Mouse (Mus musculus) erythroblast, embryonic 14.5 days (primary cell): Measurements from ENCODE around the gene Chil4. TPM values are rescaled to one million over a fixed set of nuclear protein-coding genes. Genes with fewer than 3 reads are reported as not detected.
"Not testable (repeated sequence)": the region's sequence is repeated elsewhere in the genome, so short reads cannot be mapped to it uniquely, and the experiment has no call there.

Experiments
- H3K27me3 ChIP-seq: 2 replicates; pipeline ENCODE4 v1.6.1; 2012; ENCODE audit warnings: inconsistent platforms; ENCODE audit not compliant: control insufficient read depth
- H3K36me3 ChIP-seq: 2 replicates; pipeline ENCODE4 v1.6.1; 2012; ENCODE audit warnings: mild to moderate bottlenecking, inconsistent platforms; ENCODE audit not compliant: control insufficient read depth
- H3K4me1 ChIP-seq: 2 replicates; pipeline ENCODE4 v1.6.1; 2012; ENCODE audit warnings: inconsistent platforms; ENCODE audit not compliant: control insufficient read depth
- H3K4me3 ChIP-seq: replicated peaks from 2 replicates; pipeline ENCODE3; 2012; ENCODE audit warnings: moderate library complexity, mild to moderate bottlenecking, inconsistent platforms
- H3K9me3 ChIP-seq: 2 replicates; pipeline ENCODE4 v1.6.1; 2012; ENCODE audit warnings: low read length, inconsistent platforms, mixed read lengths; ENCODE audit not compliant: control insufficient read depth
- GATA1 ChIP-seq: IDR thresholded peaks from 2 replicates; pipeline ENCODE4 v1.6.1; 2012; ENCODE audit warnings: low read length, inconsistent platforms, mixed read lengths
- TAL1 ChIP-seq: IDR thresholded peaks from 3 replicates; pipeline ENCODE4 v1.6.1; 2012; ENCODE audit warnings: low read length, inconsistent platforms, mixed read lengths
- polyA plus RNA-seq: library from polyadenylated mRNA; stranded (reverse); fragments of >175 nt; gene quantifications from 2 replicates; pipeline ENCODE4 v1.2.3, GENCODE M21; 2012

Gene Chil4
- polyA plus RNA-seq, 1 experiment: not detected

DNA sequence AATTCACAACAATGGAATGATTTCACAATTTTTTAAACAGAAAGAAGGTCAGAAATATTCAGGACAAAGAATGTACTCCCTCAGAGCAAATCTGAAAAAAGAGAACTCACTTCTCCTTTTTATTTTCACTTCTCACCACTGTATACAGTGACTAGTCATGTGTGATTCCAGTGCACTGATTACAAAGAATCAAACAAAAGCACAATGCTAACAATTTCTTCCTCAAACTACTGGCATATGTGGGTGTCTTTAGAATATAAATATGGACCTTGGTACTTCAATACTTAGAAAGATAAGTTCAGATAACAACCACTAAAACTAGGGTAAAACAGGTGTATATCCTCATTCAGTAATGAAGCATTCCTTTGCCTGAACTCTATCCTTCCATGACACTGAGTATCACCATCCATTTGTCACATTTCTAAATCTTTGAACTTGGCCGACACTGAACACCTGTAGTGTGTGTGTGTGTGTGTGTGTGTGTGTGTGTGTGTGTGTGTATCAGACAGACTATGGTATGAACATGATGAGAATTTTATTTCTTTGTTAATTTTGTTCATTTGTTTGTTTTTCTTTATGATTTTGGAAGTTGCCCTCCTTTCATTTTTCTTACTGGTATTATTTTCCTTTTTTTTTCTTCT is 2.4 kb upstream of the Chil4 start:
- Histone ChIP-seq H3K36me3 (no peaks in the 10 kb centered on the region), H3K27me3 (no peaks in the 10 kb centered on the region), H3K9me3 (peaks cover 7% of the 10 kb centered on the region), H3K4me3 (no peak overlapping the region), H3K4me1 (no peaks in the 10 kb centered on the region)
- TF ChIP-seq GATA1 (no peak), TAL1 (no peak)

GRCm38 (mm10) chr3:106218284-106218954 is 888 bp downstream of the Chil4 start:
- not testable (repeated sequence) for H3K4me1 ChIP-seq, H3K27me3 ChIP-seq, H3K9me3 ChIP-seq

DNA sequence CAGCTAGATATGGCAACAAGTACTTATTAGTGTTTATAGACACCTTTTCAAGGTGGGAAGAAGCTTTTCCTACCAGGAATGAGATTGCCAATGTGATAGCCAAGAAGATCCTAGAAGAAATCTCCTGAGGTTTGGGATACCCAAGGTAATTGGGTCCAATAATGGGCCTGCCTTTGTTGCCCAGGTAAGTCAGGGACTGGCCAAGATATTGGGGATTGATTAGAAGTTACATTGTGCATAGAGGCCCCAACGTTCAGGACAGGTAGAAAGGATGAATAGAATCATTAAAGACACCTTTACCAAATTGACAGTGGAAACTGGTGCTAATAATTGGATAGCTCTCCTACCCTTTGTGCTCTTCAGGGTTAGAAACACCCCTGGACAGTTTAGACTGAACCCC is 21.3 kb downstream of the Chil4 start:
- not testable (repeated sequence) for H3K36me3 ChIP-seq, H3K4me1 ChIP-seq, H3K27me3 ChIP-seq, H3K4me3 ChIP-seq
- H3K9me3 ChIP-seq: peaks cover 16% of the 10 kb centered on the region

More at GRCm38 (mm10) chr3:106218284-106218954, 888 bp downstream of the Chil4 start:
- not testable (repeated sequence) for H3K36me3 ChIP-seq, H3K4me3 ChIP-seq

DNA sequence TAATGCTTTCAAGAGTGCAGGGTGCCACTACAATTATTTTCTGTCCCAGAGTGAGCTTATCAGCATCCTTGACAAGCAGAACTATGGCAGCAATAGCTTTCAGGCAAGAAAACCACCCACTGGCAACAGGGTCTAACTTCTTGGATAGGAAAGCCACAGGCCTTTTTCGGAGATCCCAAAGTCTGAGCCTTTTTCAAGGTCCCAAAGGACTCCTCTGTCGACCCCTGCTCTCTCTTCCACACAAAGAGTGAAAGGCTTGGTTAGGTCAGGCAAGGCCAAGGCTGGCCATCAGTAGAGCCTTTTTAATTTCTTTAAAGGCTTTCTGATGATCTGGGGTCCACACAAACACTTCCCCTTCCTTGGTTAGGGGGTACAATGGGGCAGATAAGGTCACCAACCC is 22.1 kb downstream of the Chil4 start:
- H3K9me3 ChIP-seq: peaks cover 16% of the 10 kb centered on the region
- not testable (repeated sequence) for H3K4me3 ChIP-seq, H3K36me3 ChIP-seq

GRCm38 (mm10) chr3:106196276-106196675 is 23.0 kb downstream of the Chil4 start:
- H3K27me3 ChIP-seq: no peaks in the 10 kb centered on the region

More for the DNA sequence above, 22.1 kb downstream of the Chil4 start:
- H3K27me3 ChIP-seq, H3K4me1 ChIP-seq: not testable (repeated sequence)

GRCm38 (mm10) chr3:106195486-106195885 is 23.8 kb downstream of the Chil4 start:
- Histone ChIP-seq H3K4me1 (no peaks in the 10 kb centered on the region), H3K36me3 (no peaks in the 10 kb centered on the region), H3K4me3 (no peak overlapping the region), H3K9me3 (peaks cover 16% of the 10 kb centered on the region), H3K27me3 (no peaks in the 10 kb centered on the region)
- TF ChIP-seq TAL1 (no peak), GATA1 (no peak)

More at GRCm38 (mm10) chr3:106196276-106196675, 23.0 kb downstream of the Chil4 start:
- Histone ChIP-seq H3K4me3 (no peak overlapping the region), H3K4me1 (no peaks in the 10 kb centered on the region), H3K9me3 (peaks cover 16% of the 10 kb centered on the region), H3K36me3 (no peaks in the 10 kb centered on the region)
- TF ChIP-seq TAL1 (no peak), GATA1 (no peak)

GRCm38 (mm10) chr3:106187991-106188390 is 31.3 kb downstream of the Chil4 start:
- Histone ChIP-seq H3K4me1 (no peaks in the 10 kb centered on the region), H3K27me3 (no peaks in the 10 kb centered on the region), H3K9me3 (peaks cover 40% of the 10 kb centered on the region), H3K4me3 (no peak overlapping the region), H3K36me3 (no peaks in the 10 kb centered on the region)
- no peak for TF ChIP-seq TAL1
- TF ChIP-seq GATA1: no peak

DNA sequence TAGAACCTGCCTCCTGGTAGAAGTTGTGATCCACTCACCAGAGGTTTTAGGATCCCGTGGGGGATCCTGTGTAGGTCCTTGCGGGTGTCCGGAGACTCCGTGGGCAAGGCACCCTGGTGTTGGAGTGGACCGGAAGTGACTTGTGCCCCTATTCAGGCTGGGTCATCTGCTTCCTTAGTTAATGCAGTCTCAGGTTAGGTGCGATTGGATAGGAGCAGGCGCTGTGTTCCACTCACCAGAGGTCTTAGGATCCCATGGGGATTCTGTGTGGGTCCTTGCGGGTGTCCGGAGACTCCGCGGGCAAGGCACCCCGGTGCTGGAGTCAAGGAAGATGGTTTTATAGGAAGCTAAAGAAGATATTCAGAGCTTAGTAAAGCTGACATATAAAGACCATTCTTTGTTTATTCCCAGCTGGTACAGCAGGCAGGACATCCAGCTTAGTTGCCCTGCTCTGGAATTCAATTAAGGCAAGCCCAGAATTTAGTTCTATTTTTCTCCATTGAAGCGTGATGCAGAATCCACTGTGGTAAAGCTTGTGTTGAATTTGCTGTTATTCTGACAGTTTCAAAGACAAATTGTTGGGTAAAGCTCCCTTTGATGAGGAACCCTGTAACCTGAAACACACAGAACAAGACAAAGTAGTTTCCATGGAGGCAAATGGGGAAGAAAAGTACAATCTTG is 41.7 kb downstream of the Chil4 start:
- Histone ChIP-seq H3K27me3 (no peaks in the 10 kb centered on the region), H3K36me3 (no peaks in the 10 kb centered on the region), H3K4me1 (no peaks in the 10 kb centered on the region), H3K9me3 (peaks cover 11% of the 10 kb centered on the region), H3K4me3 (no peak overlapping the region)
- TF ChIP-seq TAL1 (no peak), GATA1 (no peak)

DNA sequence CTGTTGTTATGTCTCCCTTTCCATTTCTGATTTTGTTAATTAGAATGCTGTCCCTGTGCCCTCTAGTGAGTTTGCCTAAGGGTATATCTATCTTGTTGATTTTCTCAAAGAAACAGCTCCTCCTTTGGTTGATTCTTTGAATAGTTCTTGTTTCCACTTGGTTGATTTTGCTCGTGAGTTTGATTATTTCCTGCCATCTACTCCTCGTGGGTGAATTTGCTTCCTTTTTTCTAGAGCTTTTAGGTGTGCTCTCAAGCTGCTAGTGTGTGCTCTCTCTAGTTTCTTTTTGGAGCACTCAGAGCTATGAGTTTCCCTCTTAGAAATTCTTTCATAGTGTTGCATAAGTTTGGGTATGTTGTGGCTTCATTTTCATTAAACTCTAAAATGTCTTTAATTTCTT is 44.3 kb downstream of the Chil4 start:
- peaks cover 11% of the 10 kb centered on the region for H3K9me3 ChIP-seq
- H3K4me3 ChIP-seq, H3K36me3 ChIP-seq, H3K4me1 ChIP-seq, H3K27me3 ChIP-seq: not testable (repeated sequence)

- not testable (repeated sequence) for H3K4me3 ChIP-seq, H3K4me1 ChIP-seq, H3K9me3 ChIP-seq, H3K36me3 ChIP-seq, H3K27me3 ChIP-seq
Measured at GRCm38 (mm10) chr3:106172506-106172905, 46.8 kb downstream of the Chil4 start.
